Mouse (Mus musculus): ENCODE results near the gene Mpc2.

DNA sequence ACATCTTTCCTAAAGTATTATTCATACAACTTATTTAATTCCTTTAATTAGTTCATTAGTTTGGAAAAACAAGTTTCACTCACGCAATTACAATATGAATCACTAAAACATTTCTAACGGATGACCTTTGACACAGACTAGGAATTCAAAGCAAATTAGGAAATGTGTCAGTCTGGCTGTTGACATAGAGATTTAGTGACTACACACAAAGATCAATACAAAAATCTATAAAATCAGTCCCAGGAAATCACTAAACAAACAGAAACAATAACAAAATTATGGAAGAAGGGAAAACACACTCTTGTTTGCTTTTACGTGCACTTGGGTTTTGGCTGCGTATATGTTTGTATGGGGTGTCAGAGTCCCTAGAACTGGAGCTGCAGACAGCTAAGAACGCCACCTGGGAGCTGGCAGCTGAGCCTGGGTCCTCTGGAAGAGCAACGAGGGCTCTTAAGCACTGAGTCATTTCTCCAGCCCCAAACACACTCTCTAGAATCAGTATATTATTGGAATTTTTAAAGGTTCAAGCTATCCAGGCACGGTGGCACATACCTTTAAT, 39.0 kb upstream of the Mpc2 start:
- no peak for TF ChIP-seq CTCF (IDR thresholded peaks at IDR 0.05; ENCODE audit: low read depth, low read length)
- TF ChIP-seq POLR2A (IDR thresholded peaks at IDR 0.05; ENCODE audit: extremely low read depth, insufficient read depth, low read length), result no peak

All from liver, adult 2 months (tissue).